Mouse (Mus musculus): ENCODE measurements around the gene Lrrc55.

- TF ChIP-seq GATA1 (IDR thresholded peaks at IDR 0.05; ENCODE audit: borderline replicate concordance, low read length) (no peak), FLI1 (IDR thresholded peaks at IDR 0.05; ENCODE audit: low read length) (no peak)
These were observed 60.0 kb downstream of the Lrrc55 start for GRCm38 (mm10) chr2:85136831-85137520.
